Mouse (Mus musculus) heart, postnatal 0 days (tissue): Measurements from ENCODE around the gene Mrpl35.

Experiments used
- CTCF ChIP-seq: IDR thresholded peaks from 2 replicates; pipeline ENCODE4 v1.5.1; 2016; ENCODE audit warnings: antibody characterized with exemption, control low read depth, low read depth
- EP300 ChIP-seq: IDR thresholded peaks from 2 replicates; pipeline ENCODE4 v1.6.1; 2016; ENCODE audit warnings: antibody characterized with exemption, low read depth

- TF ChIP-seq CTCF = no peak
- no peak for TF ChIP-seq EP300
Measured at GRCm38 (mm10) chr6:71809890-71810289, 16.9 kb downstream of the Mrpl35 start.
